Mouse (Mus musculus) embryonic facial prominence, embryonic 12.5 days (tissue): ENCODE measurements around the gene Cldn11. TPM values are rescaled to one million over a fixed set of nuclear protein-coding genes. Genes with fewer than 3 reads are reported as not detected.

ENCODE experiments used
- ATAC-seq: fragments of 200-750 bp; cut with Nextera tagmentation; 2 replicates; pipeline ENCODE4 v1.8.0; 2017; ENCODE audit not compliant: insufficient number of reproducible peaks, insufficient read depth, low FRiP score, low TSS enrichment
- H3K27ac ChIP-seq: fragments of 300-500 bp; sonication (generic); 2 replicates; pipeline ENCODE4 v1.5.1; 2016; ENCODE audit warnings: mild to moderate bottlenecking
- H3K27me3 ChIP-seq: fragments of 300-500 bp; sonication (generic); 2 replicates; pipeline ENCODE4 v1.6.1; 2016; ENCODE audit warnings: mild to moderate bottlenecking, moderate library complexity
- H3K36me3 ChIP-seq: fragments of 300-500 bp; sonication (generic); 2 replicates; pipeline ENCODE4 v1.6.1; 2016; ENCODE audit warnings: mild to moderate bottlenecking
- H3K4me1 ChIP-seq: fragments of 300-500 bp; sonication (generic); 2 replicates; pipeline ENCODE4 v1.6.1; 2016
- H3K4me2 ChIP-seq: fragments of 300-500 bp; sonication (generic); replicated peaks from 2 replicates; pipeline ENCODE4 v1.6.1; 2016; ENCODE audit warnings: mild to moderate bottlenecking, moderate library complexity
- H3K4me3 ChIP-seq: fragments of 300-500 bp; sonication (generic); 2 replicates; pipeline ENCODE4 v1.5.1; 2016; ENCODE audit warnings: mild to moderate bottlenecking
- H3K9ac ChIP-seq: fragments of 300-500 bp; sonication (generic); 2 replicates; pipeline ENCODE4 v1.6.1; 2016; ENCODE audit warnings: mild to moderate bottlenecking, moderate library complexity
- H3K9me3 ChIP-seq: fragments of 300-500 bp; sonication (generic); 2 replicates; pipeline ENCODE4 v1.6.1; 2016; ENCODE audit warnings: mild to moderate bottlenecking, moderate library complexity
- WGBS: fragments of 180-500 bp; shearing (Covaris S2); methylation state at CpG from one replicate; pipeline ENCODE4 v1.1.7; 2016; 5-methylcytosine and 5-hydroxymethylcytosine counted together
- polyA plus RNA-seq: library from polyadenylated mRNA; unstranded; fragments of >200 nt; fragmentation: Nextera tagmentation; extraction: Ambion mirVana; gene quantifications from 2 replicates; pipeline ENCODE4 v1.2.1, GENCODE M21; 2016

Gene Cldn11
- polyA plus RNA-seq, 1 experiment from 2014 or later, result 38.7 TPM

GRCm38 (mm10) chr3:31212205-31213038, 62.7 kb downstream of the Cldn11 start:
- ATAC-seq, result peak; percentile 92
- Histone ChIP-seq H3K4me1 (peaks cover 38% of the 10 kb centered on the region), H3K9ac (no peak overlapping the region), H3K27ac (peak overlapping the region; percentile 94), H3K9me3 (no peaks in the 10 kb centered on the region), H3K4me2 (peak overlapping the region; percentile 15; the same call in 1 of the 2 replicates), H3K36me3 (no peaks in the 10 kb centered on the region), H3K27me3 (no peaks in the 10 kb centered on the region), H3K4me3 (no peak overlapping the region)
- 24% methylated on average over 9 of the region's 9 CpGs for WGBS

GRCm38 (mm10) chr3:31213802-31214201, 64.1 kb downstream of the Cldn11 start:
- H3K27me3 ChIP-seq, result no peaks in the 10 kb centered on the region
- H3K27ac ChIP-seq, result peak overlapping the region; percentile 77; the same call in 1 of the 2 replicates
- no peak overlapping the region for H3K9ac ChIP-seq
- no peak overlapping the region for H3K4me3 ChIP-seq
- 32% methylated on average over 3 of the region's 3 CpGs for WGBS
- no peaks in the 10 kb centered on the region for H3K9me3 ChIP-seq
- peaks cover 31% of the 10 kb centered on the region for H3K4me1 ChIP-seq
- H3K4me2 ChIP-seq, result no peak overlapping the region
- ATAC-seq, result no peak
- H3K36me3 ChIP-seq, result no peaks in the 10 kb centered on the region

Other genes with a start within 250 kb of the Cldn11 start
- gene Phc3, start 180.5 kb upstream of the Cldn11 start, polyA plus RNA-seq, result 6.2 and 6.7 TPM in 2 replicates
- gene Prkci, start 154.2 kb upstream of the Cldn11 start, polyA plus RNA-seq, result 46.9 and 52.2 TPM in 2 replicates
- gene Skil, start 54.9 kb upstream of the Cldn11 start, polyA plus RNA-seq, result 33.5 and 34.9 TPM in 2 replicates
- 0.17 and 0.24 TPM in 2 replicates for gene Slc7a14, start 160.5 kb downstream of the Cldn11 start, polyA plus RNA-seq